Mouse (Mus musculus): ENCODE results near the gene Med25. TPM values are rescaled to one million over a fixed set of nuclear protein-coding genes. Genes with fewer than 3 reads are reported as not detected.

The Med25 gene
- polyA plus RNA-seq, 1 experiment from 2014 or later, result 75.4 TPM

DNA sequence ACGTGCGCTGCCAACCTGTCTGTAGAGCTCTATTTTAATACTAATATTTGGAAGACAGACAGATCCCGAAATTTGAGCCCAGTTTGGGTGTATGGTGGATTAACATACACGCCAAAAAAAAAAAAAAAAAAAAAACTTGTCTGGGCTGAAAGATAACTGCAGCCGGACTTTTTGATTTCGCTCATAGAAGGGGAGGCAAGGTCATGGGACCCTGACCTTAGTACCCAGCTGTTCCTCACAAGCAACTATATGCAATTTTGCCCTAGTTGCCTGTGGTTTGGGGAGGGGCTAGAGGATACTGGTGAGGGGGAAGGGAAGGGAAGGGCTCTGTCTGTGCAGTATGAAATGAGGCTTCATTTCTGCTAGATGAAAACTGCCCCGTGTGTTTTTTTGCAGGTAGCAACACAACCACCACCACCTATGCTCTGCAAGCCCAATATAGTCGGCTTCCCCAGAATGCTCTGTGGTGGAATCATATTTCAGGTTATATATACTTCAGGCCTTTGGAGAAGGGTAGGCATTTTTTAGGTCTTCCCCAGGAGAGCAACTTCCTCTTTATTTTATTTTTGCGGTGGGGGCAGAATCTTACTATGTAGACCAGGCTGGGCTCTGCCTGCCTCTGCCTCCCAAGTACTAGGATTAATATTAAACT is 36.1 kb downstream of the Med25 start:
- ATAC-seq, result no peak
- Histone ChIP-seq H3K9ac (ENCODE audit: low read length) (peak overlapping the region; percentile 84), H3K9me3 (replicated peaks; ENCODE audit: control insufficient read depth, low read length) (no peaks in the 10 kb centered on the region), H3K4me1 (ENCODE audit: control insufficient read depth, insufficient read depth, low read length) (peaks cover 26% of the 10 kb centered on the region), H3K4me2 (ENCODE audit: low read length) (peak overlapping the region; percentile 86), H3K36me3 (ENCODE audit: control insufficient read depth, insufficient read depth, low read length) (peaks cover 12% of the 10 kb centered on the region; the same call in 1 of the 2 replicates), H3K27me3 (replicated peaks; ENCODE audit: control insufficient read depth, insufficient read depth, low read length) (no peaks in the 10 kb centered on the region), H3K4me3 (ENCODE audit: low read depth, low read length) (peak overlapping the region; percentile 72), H3K27ac (ENCODE audit: low read depth, low read length) (peak overlapping the region; percentile 87)
- 69% methylated on average over 9 of the region's 9 CpGs for WGBS
- no peak for DNase-seq (ENCODE audit: low spot score)

DNA sequence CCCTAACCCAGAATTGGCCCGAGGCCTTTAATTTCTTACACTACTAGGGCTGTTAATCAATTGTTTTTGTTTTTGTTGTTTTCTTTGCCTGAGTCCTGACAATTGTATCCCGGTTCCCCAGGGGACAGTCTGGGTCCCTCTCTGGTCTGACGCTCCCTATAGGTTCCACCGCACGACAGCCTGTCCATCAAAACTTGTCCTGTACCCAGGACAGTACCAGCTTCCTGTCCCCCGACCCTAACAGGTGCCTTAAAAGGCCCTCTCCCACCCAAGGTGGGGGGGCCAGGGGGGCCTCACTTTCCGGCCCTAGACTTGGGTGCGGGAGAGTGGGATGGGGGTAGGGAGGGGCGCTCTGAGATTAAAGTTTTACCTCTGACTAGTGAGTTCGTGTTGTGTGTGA is 37.5 kb downstream of the Med25 start:
- Histone ChIP-seq H3K9ac (ENCODE audit: low read length) (peak overlapping the region; percentile 74), H3K4me1 (ENCODE audit: control insufficient read depth, insufficient read depth, low read length) (peaks cover 33% of the 10 kb centered on the region), H3K4me2 (ENCODE audit: low read length) (peak overlapping the region; percentile 76), H3K36me3 (ENCODE audit: control insufficient read depth, insufficient read depth, low read length) (peaks cover 10% of the 10 kb centered on the region; the same call in 1 of the 2 replicates), H3K9me3 (replicated peaks; ENCODE audit: control insufficient read depth, low read length) (no peaks in the 10 kb centered on the region), H3K27me3 (replicated peaks; ENCODE audit: control insufficient read depth, insufficient read depth, low read length) (no peaks in the 10 kb centered on the region), H3K27ac (ENCODE audit: low read depth, low read length) (peak overlapping the region; percentile 85), H3K4me3 (ENCODE audit: low read depth, low read length) (peak overlapping the region; percentile 36)
- 35% methylated on average over 10 of the region's 10 CpGs for WGBS
- DNase-seq (ENCODE audit: low spot score), result no peak
- no peak for ATAC-seq

DNA sequence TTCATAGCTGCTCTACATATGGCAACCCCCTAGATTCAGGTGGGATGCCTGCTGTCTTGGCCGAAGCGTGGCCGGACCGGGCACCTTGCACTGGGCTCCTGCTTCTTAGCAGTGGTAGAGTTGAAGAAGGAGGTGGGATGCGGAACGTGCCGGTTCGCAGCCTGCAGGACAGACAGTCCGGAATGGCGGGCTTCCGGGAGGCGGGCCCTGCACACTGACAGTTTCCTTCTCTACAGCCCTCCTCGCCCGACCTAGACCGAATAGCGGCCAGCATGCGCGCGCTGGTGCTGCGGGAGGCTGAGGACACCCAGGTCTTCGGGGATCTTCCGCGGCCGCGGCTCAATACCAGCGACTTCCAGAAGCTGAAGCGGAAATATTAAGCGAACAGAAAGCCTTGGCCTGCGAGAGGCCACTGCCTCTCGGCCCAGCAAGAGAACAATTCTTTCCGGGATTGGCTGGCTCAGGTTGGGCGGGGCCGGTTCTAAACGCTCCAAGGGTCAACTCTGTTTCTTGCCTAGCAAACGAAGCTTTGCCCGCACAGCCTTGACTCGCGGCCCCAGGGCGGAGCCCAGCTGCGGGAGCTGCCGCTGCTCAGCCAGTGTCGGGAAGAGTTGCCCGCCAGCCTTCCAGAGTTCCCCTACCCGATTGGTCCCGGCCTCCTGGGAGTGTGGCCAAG is 38.0 kb downstream of the Med25 start:
- peak; percentile 73 for DNase-seq (ENCODE audit: low spot score)
- Histone ChIP-seq H3K4me3 (ENCODE audit: low read depth, low read length) (peak overlapping the region; percentile 36), H3K27ac (ENCODE audit: low read depth, low read length) (peak overlapping the region; percentile 85), H3K27me3 (replicated peaks; ENCODE audit: control insufficient read depth, insufficient read depth, low read length) (no peaks in the 10 kb centered on the region), H3K9ac (ENCODE audit: low read length) (peak overlapping the region; percentile 74), H3K9me3 (replicated peaks; ENCODE audit: control insufficient read depth, low read length) (no peaks in the 10 kb centered on the region), H3K36me3 (ENCODE audit: control insufficient read depth, insufficient read depth, low read length) (peaks cover 10% of the 10 kb centered on the region; the same call in 1 of the 2 replicates), H3K4me1 (ENCODE audit: control insufficient read depth, insufficient read depth, low read length) (peaks cover 33% of the 10 kb centered on the region), H3K4me2 (ENCODE audit: low read length) (peak overlapping the region; percentile 76)
- WGBS, result 2% methylated on average over 45 of the region's 45 CpGs
- peak; percentile 22 for ATAC-seq

DNA sequence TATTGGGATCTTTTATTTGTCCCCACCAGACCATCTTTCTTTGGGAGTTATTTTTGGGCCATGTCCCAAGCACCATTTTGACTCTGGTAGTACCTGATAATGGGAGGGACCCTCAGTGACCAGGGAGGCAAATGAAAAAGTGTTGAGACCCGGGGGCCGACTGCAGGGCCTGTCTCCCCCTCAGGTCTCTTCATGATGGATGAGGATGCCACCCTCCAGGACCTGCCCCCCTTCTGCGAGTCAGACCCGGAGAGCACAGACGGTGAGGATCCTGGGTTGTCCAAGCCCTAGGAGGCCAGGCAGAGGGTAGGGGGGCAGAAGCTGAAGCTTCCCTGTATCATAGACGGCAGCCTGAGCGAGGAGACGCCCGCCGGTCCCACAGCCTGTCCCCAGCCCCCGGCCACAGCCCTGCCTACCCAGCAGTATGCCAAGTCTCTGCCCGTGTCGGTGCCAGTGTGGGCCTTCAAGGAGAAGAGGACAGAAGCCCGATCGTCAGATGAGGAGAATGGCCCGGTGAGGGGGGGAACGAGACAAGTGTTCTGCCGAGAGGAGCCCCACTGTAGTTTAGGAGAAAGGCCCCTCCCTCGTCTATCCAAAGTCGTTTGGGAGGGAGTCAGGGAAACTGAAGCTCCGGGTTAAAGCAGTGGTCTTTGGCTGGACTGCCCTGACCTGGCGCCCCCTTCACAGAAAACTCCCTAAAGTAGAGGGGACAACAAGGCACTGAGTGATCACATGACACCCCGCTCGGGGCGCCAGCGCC is 38.7 kb downstream of the Med25 start:
- Histone ChIP-seq H3K9me3 (replicated peaks; ENCODE audit: control insufficient read depth, low read length) (no peaks in the 10 kb centered on the region), H3K4me3 (ENCODE audit: low read depth, low read length) (peak overlapping the region; percentile 36), H3K4me2 (ENCODE audit: low read length) (peak overlapping the region; percentile 76), H3K27me3 (replicated peaks; ENCODE audit: control insufficient read depth, insufficient read depth, low read length) (no peaks in the 10 kb centered on the region), H3K36me3 (ENCODE audit: control insufficient read depth, insufficient read depth, low read length) (peaks cover 10% of the 10 kb centered on the region; the same call in 1 of the 2 replicates), H3K27ac (ENCODE audit: low read depth, low read length) (peak overlapping the region; percentile 85), H3K9ac (ENCODE audit: low read length) (peak overlapping the region; percentile 74), H3K4me1 (ENCODE audit: control insufficient read depth, insufficient read depth, low read length) (peaks cover 33% of the 10 kb centered on the region)
- DNase-seq (ENCODE audit: low spot score) (no peak), ATAC-seq (no peak)
- WGBS, result 39% methylated on average over 26 of the region's 26 CpGs

DNA sequence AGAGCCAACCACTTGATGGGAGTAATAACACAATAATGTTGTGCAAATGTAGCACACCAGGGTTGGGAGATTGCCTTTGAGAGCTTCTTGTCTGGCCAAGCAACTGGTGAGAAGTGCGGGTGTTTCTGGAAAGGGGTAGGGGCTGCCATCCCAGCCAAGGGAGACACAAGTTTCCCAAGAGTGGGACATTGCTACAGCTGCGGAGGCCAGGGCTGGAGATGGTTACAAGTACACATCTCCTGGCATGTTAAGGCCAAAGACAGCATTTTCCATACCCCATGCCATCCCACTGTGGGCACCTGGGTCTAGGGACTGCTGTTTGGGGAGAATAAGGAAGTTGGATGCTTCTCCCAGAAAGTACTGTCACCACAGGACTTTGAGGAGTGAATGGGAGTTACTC is 39.4 kb downstream of the Med25 start:
- Histone ChIP-seq H3K27ac (ENCODE audit: low read depth, low read length) (no peak overlapping the region), H3K4me1 (ENCODE audit: control insufficient read depth, insufficient read depth, low read length) (peaks cover 30% of the 10 kb centered on the region), H3K4me3 (ENCODE audit: low read depth, low read length) (no peak overlapping the region), H3K36me3 (ENCODE audit: control insufficient read depth, insufficient read depth, low read length) (peaks cover 10% of the 10 kb centered on the region; the same call in 1 of the 2 replicates), H3K4me2 (ENCODE audit: low read length) (no peak overlapping the region), H3K27me3 (replicated peaks; ENCODE audit: control insufficient read depth, insufficient read depth, low read length) (no peaks in the 10 kb centered on the region), H3K9ac (ENCODE audit: low read length) (no peak overlapping the region), H3K9me3 (replicated peaks; ENCODE audit: control insufficient read depth, low read length) (no peaks in the 10 kb centered on the region)
- no peak for DNase-seq (ENCODE audit: low spot score)
- no peak for ATAC-seq
- WGBS, result 100% methylated on average over 2 of the region's 2 CpGs

DNA sequence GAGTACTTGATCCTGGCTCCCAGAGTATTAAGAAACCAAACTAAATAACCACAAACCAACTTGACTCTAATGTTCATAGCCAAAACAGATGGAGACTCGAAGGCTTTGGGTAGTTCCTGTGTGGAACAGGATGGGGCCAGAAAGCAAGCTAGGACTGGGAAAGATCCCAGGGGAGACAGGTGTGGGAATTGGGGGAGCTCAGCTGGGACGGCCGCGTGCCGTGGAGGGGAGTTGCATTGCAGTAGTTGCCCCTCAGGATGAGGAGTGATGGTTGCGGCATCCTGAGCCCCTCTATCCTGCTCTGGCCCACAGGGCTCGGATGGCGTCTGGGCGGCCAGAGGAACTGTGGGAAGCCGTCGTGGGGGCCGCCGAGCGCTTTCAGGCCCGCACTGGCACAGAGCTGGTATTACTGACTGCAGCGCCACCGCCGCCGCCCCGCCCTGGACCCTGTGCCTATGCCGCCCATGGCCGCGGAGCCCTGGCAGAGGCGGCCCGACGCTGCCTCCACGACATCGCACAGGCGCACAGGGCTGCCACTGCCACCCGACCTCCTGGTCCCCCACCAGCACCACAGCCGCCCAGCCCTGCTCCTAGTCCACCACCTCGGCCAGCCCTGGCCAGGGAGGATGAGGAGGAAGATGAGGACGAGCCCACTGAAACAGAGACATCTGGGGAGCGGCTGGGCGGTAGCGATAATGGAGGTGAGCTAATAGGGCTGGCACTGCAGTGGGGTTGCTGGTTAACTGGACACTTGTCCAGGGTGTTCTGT is 40.1 kb downstream of the Med25 start:
- no peak overlapping the region for H3K27ac ChIP-seq (ENCODE audit: low read depth, low read length)
- H3K4me1 ChIP-seq (ENCODE audit: control insufficient read depth, insufficient read depth, low read length), result peaks cover 32% of the 10 kb centered on the region
- peaks cover 10% of the 10 kb centered on the region; the same call in 1 of the 2 replicates for H3K36me3 ChIP-seq (ENCODE audit: control insufficient read depth, insufficient read depth, low read length)
- no peak overlapping the region for H3K4me3 ChIP-seq (ENCODE audit: low read depth, low read length)
- H3K27me3 ChIP-seq (replicated peaks; ENCODE audit: control insufficient read depth, insufficient read depth, low read length), result no peaks in the 10 kb centered on the region
- DNase-seq (ENCODE audit: low spot score) (no peak), ATAC-seq (no peak)
- H3K9ac ChIP-seq (ENCODE audit: low read length), result no peak overlapping the region
- no peaks in the 10 kb centered on the region for H3K9me3 ChIP-seq (replicated peaks; ENCODE audit: control insufficient read depth, low read length)
- no peak overlapping the region for H3K4me2 ChIP-seq (ENCODE audit: low read length)
- WGBS, result 90% methylated on average over 36 of the region's 36 CpGs

DNA sequence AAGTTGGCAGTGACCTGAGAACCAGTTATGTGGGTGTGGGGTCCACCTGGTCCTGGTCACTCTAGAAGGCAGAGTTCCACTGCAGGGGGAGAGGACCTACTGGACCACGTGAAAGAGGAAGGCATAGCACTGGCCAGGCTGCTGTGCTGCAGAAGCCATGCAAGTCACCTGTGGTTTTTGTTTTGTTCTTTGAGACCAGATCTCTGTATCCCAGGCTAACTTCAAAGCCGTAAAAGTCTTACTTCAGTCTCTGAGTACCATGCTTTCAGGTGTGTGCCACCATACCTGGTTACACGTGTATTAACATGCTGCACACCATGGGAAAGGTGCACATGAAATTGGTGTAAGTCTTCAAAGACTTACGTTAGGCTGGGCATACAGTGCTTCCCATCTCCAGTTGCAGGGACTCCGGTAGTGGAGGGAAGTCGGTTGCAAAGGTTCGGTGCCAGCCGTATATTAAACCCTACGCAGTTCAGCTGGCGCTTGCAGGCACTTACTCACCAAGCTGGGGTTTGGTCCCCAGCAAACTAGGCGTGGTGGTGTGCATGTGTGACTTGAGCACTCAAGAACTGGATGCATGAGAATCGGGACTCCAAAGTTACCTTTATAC is 40.8 kb downstream of the Med25 start:
- Histone ChIP-seq H3K4me3 (ENCODE audit: low read depth, low read length) (no peak overlapping the region), H3K36me3 (ENCODE audit: control insufficient read depth, insufficient read depth, low read length) (peaks cover 10% of the 10 kb centered on the region; the same call in 1 of the 2 replicates)

More for the DNA sequence above, 40.8 kb downstream of the Med25 start:
- peaks cover 33% of the 10 kb centered on the region for H3K4me1 ChIP-seq (ENCODE audit: control insufficient read depth, insufficient read depth, low read length)
- H3K27me3 ChIP-seq (replicated peaks; ENCODE audit: control insufficient read depth, insufficient read depth, low read length), result no peaks in the 10 kb centered on the region
- no peak overlapping the region for H3K9ac ChIP-seq (ENCODE audit: low read length)
- no peak overlapping the region for H3K27ac ChIP-seq (ENCODE audit: low read depth, low read length)
- ATAC-seq (no peak), DNase-seq (ENCODE audit: low spot score) (no peak)
- 92% methylated on average over 12 of the region's 12 CpGs for WGBS
- no peak overlapping the region for H3K4me2 ChIP-seq (ENCODE audit: low read length)
- no peaks in the 10 kb centered on the region for H3K9me3 ChIP-seq (replicated peaks; ENCODE audit: control insufficient read depth, low read length)
